Mouse (Mus musculus) effector memory CD4-positive, alpha-beta T cell, adult 5 months (primary cell): Measurements from ENCODE around the gene Dynll1. TPM values are rescaled to one million over a fixed set of nuclear protein-coding genes. Genes with fewer than 3 reads are reported as not detected.

Experiments used
- polyA plus RNA-seq: library from polyadenylated mRNA; unstranded; fragments of 100-300 nt; shearing (Covaris generic); gene quantifications from one replicate; pipeline ENCODE4 v1.2.1, GENCODE M21; 2017

Dynll1 gene
- 366 TPM for polyA plus RNA-seq

GRCm38 (mm10) chr5:115300792-115301614 lies at the start of gene Dynll1:
Gene Dynll1, minus strand, starts transcription at chr5:115300999.

GRCm38 (mm10) chr5:115348546-115349224 lies 47.9 kb upstream of the Dynll1 start, which contains the start of gene Cox6a1:
Gene Cox6a1, minus strand, starts transcription at chr5:115348981.

DNA sequence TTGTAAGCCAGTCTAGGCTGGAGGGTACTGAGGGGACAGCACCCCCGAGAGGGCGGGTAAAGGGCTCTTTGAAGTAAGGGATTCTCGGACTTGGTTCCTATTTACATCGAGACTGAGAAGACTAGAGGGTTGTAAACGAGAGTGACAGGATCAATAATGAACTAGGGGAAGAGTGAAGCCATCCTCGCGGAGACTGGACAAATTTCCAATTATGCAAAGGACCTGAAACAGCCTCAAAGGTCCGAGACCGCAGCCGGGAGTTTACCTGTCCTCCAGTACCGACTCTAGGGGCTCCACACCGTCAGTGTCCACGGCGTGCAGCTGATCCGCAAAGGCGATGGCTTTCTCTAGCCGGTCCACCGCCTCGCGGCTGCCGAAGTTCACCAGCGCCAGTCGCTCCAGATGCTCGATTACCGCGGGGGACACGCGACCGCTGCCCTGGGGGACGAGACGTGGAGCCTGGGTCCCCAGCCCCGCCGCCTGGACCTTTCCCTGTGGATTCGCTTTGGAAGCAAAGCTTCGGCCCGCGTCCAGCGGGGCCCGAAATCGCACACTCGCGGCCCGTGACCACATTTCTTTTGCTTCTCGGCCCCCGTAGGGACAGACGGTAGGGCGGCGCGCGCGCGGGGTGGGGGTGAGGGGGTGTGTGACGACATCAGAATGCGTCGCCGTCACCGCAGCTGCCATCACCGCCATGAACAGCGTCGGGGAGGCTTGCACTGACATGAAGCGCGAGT lies 39.9 kb upstream of the Dynll1 start, which contains the start of the genes Gatc and Triap1:
Gene Gatc, minus strand, starts transcription at position 602 of the 737 bp plus-strand sequence.
Gene Triap1, plus strand, starts transcription at position 649 of the 737 bp plus-strand sequence.

GRCm38 (mm10) chr5:115326875-115327609 lies 26.2 kb upstream of the Dynll1 start, which contains the start of gene Srsf9:
Gene Srsf9, plus strand, starts transcription at chr5:115327177.

GRCm38 (mm10) chr5:115279226-115280049 lies 21.4 kb downstream of the Dynll1 start, which contains the start of gene Coq5:
Gene Coq5, plus strand, starts transcription at chr5:115279666.

GRCm38 (mm10) chr5:115272812-115273548 lies 27.8 kb downstream of the Dynll1 start, which contains the start of gene Rnf10:
Gene Rnf10, minus strand, starts transcription at chr5:115272898.

Other genes with a start within 250 kb of the Dynll1 start
- gene Gm10401, start 202.7 kb downstream of the Dynll1 start, polyA plus RNA-seq, result 4.2 TPM
- gene Acads, start 181.7 kb downstream of the Dynll1 start, polyA plus RNA-seq, result 17.9 TPM
- 63.1 TPM for gene Unc119b, start 166.0 kb downstream of the Dynll1 start, polyA plus RNA-seq
- 67.7 TPM for gene Mlec, start 142.8 kb downstream of the Dynll1 start, polyA plus RNA-seq
- not detected for gene Cabp1, start 106.6 kb downstream of the Dynll1 start, polyA plus RNA-seq
- 138 TPM for gene Pop5, start 65.2 kb downstream of the Dynll1 start, polyA plus RNA-seq
- gene Rnf10, start 28.1 kb downstream of the Dynll1 start, polyA plus RNA-seq, result 142 TPM
- 43.4 TPM for gene Coq5, start 21.3 kb downstream of the Dynll1 start, polyA plus RNA-seq
- gene Srsf9, start 26.2 kb upstream of the Dynll1 start, polyA plus RNA-seq, result 71.4 TPM
- 7.8 TPM for gene Gatc, start 40.2 kb upstream of the Dynll1 start, polyA plus RNA-seq
- gene Triap1, start 40.2 kb upstream of the Dynll1 start, polyA plus RNA-seq, result 21.0 TPM
- gene Cox6a1, start 48.0 kb upstream of the Dynll1 start, polyA plus RNA-seq, result 423 TPM
- gene Msi1, start 128.6 kb upstream of the Dynll1 start, polyA plus RNA-seq, result not detected
- not detected for gene Pla2g1b, start 165.3 kb upstream of the Dynll1 start, polyA plus RNA-seq
- 17.6 TPM for gene Sirt4, start 183.7 kb upstream of the Dynll1 start, polyA plus RNA-seq
- gene Pxn, start 205.7 kb upstream of the Dynll1 start, polyA plus RNA-seq, result 75.3 TPM